Mouse (Mus musculus) MEL (cell line): ENCODE results near the gene Hnrnph3. TPM values are rescaled to one million over a fixed set of nuclear protein-coding genes. Genes with fewer than 3 reads are reported as not detected.

Source experiments
- DNase-seq: peaks from one replicate; pipeline ENCODE4 v3.0.0; 2011; ENCODE audit warnings: low read depth, low spot score
- H3K27ac ChIP-seq: 2 replicates; pipeline ENCODE4 v1.5.1; 2012; ENCODE audit warnings: low read depth, mild to moderate bottlenecking, control low read depth, low read length, moderate library complexity; ENCODE audit not compliant: control insufficient read depth
- H3K27me3 ChIP-seq, 2 experiments: fragments of 150-350 bp in 1 of 2; sonication (generic) in 1 of 2; 2 replicates each; pipeline ENCODE4 v1.6.1; 2012; ENCODE audit warnings: low read length in 2 of 2, mild to moderate bottlenecking in 2 of 2, improper control_type of control experiment in 1 of 2, moderate library complexity in 1 of 2; ENCODE audit not compliant: insufficient read depth in 2 of 2, control insufficient read depth in 1 of 2
- H3K36me3 ChIP-seq, 2 experiments: 2 replicates each; pipeline ENCODE4 v1.6.1; 2012 to 2014; ENCODE audit warnings: low read length in 2 of 2, improper control_type of control experiment in 1 of 2, inconsistent platforms in 1 of 2, mild to moderate bottlenecking in 1 of 2; ENCODE audit not compliant: insufficient read depth in 2 of 2, control insufficient read depth in 1 of 2
- H3K4me1 ChIP-seq, 2 experiments: fragments of 150-350 bp in 1 of 2; sonication (generic) in 1 of 2; 2 replicates each; pipeline ENCODE4 v1.6.1; 2012; ENCODE audit warnings: low read length in 2 of 2, improper control_type of control experiment in 1 of 2, mild to moderate bottlenecking in 1 of 2; ENCODE audit not compliant: insufficient read depth in 2 of 2, control insufficient read depth in 1 of 2
- H3K4me3 ChIP-seq, 2 experiments: fragments of 150-350 bp in 1 of 2; sonication (generic) in 1 of 2; 2 replicates each; pipeline ENCODE4 v1.5.1; 2012; ENCODE audit warnings: low read depth in 2 of 2, low read length in 2 of 2, mild to moderate bottlenecking in 2 of 2, moderate library complexity in 2 of 2, control low read depth in 1 of 2, improper control_type of control experiment in 1 of 2; ENCODE audit not compliant: control insufficient read depth in 1 of 2, insufficient read depth in 1 of 2
- H3K79me2 ChIP-seq: 2 replicates; pipeline ENCODE4 v1.6.1; 2012; ENCODE audit warnings: mild to moderate bottlenecking, low read length, moderate library complexity; ENCODE audit not compliant: control insufficient read depth, poor library complexity, insufficient read depth
- H3K9ac ChIP-seq: 2 replicates; pipeline ENCODE4 v1.6.1; 2012; ENCODE audit warnings: low read depth, mild to moderate bottlenecking, control low read depth, low read length, moderate library complexity; ENCODE audit not compliant: control insufficient read depth, poor library complexity, severe bottlenecking
- H3K9me3 ChIP-seq: fragments of 150-350 bp; sonication (generic); replicated peaks from 2 replicates; pipeline ENCODE4 v1.6.1; 2012; ENCODE audit warnings: mild to moderate bottlenecking, low read length, improper control_type of control experiment, moderate library complexity; ENCODE audit not compliant: insufficient read depth
- BHLHE40 ChIP-seq: IDR thresholded peaks from 2 replicates; pipeline ENCODE4 v1.6.1; 2012; ENCODE audit warnings: low read depth, mild to moderate bottlenecking, inconsistent platforms, low read length, improper control_type of control experiment, borderline replicate concordance
- CHD2 ChIP-seq: IDR thresholded peaks from 2 replicates; pipeline ENCODE4 v1.6.1; 2011; ENCODE audit warnings: low read length, improper control_type of control experiment
- CTCF ChIP-seq, 3 experiments: IDR thresholded peaks in 2 of 3; conservative IDR thresholded peaks in 1 of 3; 2 replicates each; pipeline ENCODE4 v1.5.1; 2011 to 2012; ENCODE audit warnings: low read length in 3 of 3, low read depth in 2 of 3, mild to moderate bottlenecking in 2 of 3, improper control_type of control experiment in 1 of 3, inconsistent platforms in 1 of 3, mixed read lengths in 1 of 3, moderate library complexity in 1 of 3; ENCODE audit not compliant: control insufficient read depth in 1 of 3, insufficient read depth in 1 of 3, poor library complexity in 1 of 3, severe bottlenecking in 1 of 3
- E2F4 ChIP-seq: IDR thresholded peaks from 2 replicates; pipeline ENCODE4 v1.6.1; 2011; ENCODE audit warnings: low read depth, low read length, improper control_type of control experiment, borderline replicate concordance
- ELF1 ChIP-seq: IDR thresholded peaks from 2 replicates; pipeline ENCODE4 v1.6.1; 2014; ENCODE audit warnings: low read depth, mild to moderate bottlenecking, inconsistent platforms, low read length, improper control_type of control experiment, moderate library complexity
- EP300 ChIP-seq, 2 experiments: IDR thresholded peaks; 2 replicates each; pipeline ENCODE4 v1.6.1; 2011; ENCODE audit warnings: improper control_type of control experiment in 2 of 2, low read length in 2 of 2, low read depth in 1 of 2, mild to moderate bottlenecking in 1 of 2
- ETS1 ChIP-seq: IDR thresholded peaks from 2 replicates; pipeline ENCODE4 v1.6.1; 2012; ENCODE audit warnings: low read depth, mild to moderate bottlenecking, inconsistent platforms, low read length, improper control_type of control experiment, moderate library complexity
- GATA1 ChIP-seq: IDR thresholded peaks from 2 replicates; pipeline ENCODE4 v1.6.1; 2011; ENCODE audit warnings: low read depth, low read length, improper control_type of control experiment
- HCFC1 ChIP-seq: IDR thresholded peaks from 2 replicates; pipeline ENCODE4 v1.6.1; 2012; ENCODE audit warnings: low read depth, mild to moderate bottlenecking, inconsistent platforms, low read length, improper control_type of control experiment, moderate library complexity
- KAT2A ChIP-seq: conservative IDR thresholded peaks from 2 replicates; pipeline ENCODE4 v1.6.1; 2012; ENCODE audit warnings: low read depth, low read length, improper control_type of control experiment, inconsistent platforms
- MAX ChIP-seq: IDR thresholded peaks from 2 replicates; pipeline ENCODE4 v1.6.1; 2011; ENCODE audit warnings: low read length, improper control_type of control experiment
- MAZ ChIP-seq: IDR thresholded peaks from 2 replicates; pipeline ENCODE4 v1.6.1; 2012; ENCODE audit warnings: low read depth, mild to moderate bottlenecking, inconsistent platforms, low read length, improper control_type of control experiment
- MEF2A ChIP-seq: IDR thresholded peaks from 2 replicates; pipeline ENCODE4 v1.6.1; 2014; ENCODE audit warnings: low read depth, mild to moderate bottlenecking, inconsistent platforms, low read length, improper control_type of control experiment; ENCODE audit not compliant: poor library complexity, insufficient replicate concordance, severe bottlenecking; ENCODE audit errors: extremely low read depth
- MXI1 ChIP-seq: IDR thresholded peaks from 2 replicates; pipeline ENCODE4 v1.6.1; 2011; ENCODE audit warnings: mild to moderate bottlenecking, low read depth, low read length, improper control_type of control experiment
- MYB ChIP-seq: IDR thresholded peaks from 2 replicates; pipeline ENCODE4 v1.6.1; 2011; ENCODE audit warnings: mild to moderate bottlenecking, low read depth, low read length, improper control_type of control experiment
- MYC ChIP-seq: IDR thresholded peaks from 2 replicates; pipeline ENCODE4 v1.6.1; 2011; ENCODE audit warnings: low read depth, mild to moderate bottlenecking, low read length, improper control_type of control experiment, moderate library complexity
- NELFE ChIP-seq: IDR thresholded peaks from 2 replicates; pipeline ENCODE4 v1.6.1; 2011; ENCODE audit warnings: low read depth, low read length, improper control_type of control experiment
- NRF1 ChIP-seq: IDR thresholded peaks from 2 replicates; pipeline ENCODE4 v1.6.1; 2014; ENCODE audit warnings: low read depth, mild to moderate bottlenecking, inconsistent platforms, low read length, improper control_type of control experiment, moderate library complexity; ENCODE audit not compliant: poor library complexity, insufficient read depth, severe bottlenecking
- POLR2A ChIP-seq, 2 experiments: IDR thresholded peaks; 2 replicates each; pipeline ENCODE4 v1.6.1; 2011 to 2012; ENCODE audit warnings: low read length in 2 of 2, mild to moderate bottlenecking in 2 of 2, control low read depth in 1 of 2, improper control_type of control experiment in 1 of 2, low read depth in 1 of 2, moderate library complexity in 1 of 2; ENCODE audit not compliant: control insufficient read depth in 1 of 2, insufficient read depth in 1 of 2, poor library complexity in 1 of 2
- POLR2AphosphoS2 ChIP-seq: IDR thresholded peaks from 2 replicates; pipeline ENCODE4 v1.6.1; 2011; ENCODE audit warnings: low read length, improper control_type of control experiment
- POLR2AphosphoS5 ChIP-seq: IDR thresholded peaks from 2 replicates; pipeline ENCODE4 v1.6.1; 2012; ENCODE audit warnings: low read depth, borderline replicate concordance, mild to moderate bottlenecking, inconsistent platforms, low read length, moderate library complexity, mixed read lengths
- SIN3A ChIP-seq: IDR thresholded peaks from 2 replicates; pipeline ENCODE4 v1.6.1; 2012; ENCODE audit warnings: low read length, improper control_type of control experiment, inconsistent platforms
- TAL1 ChIP-seq: IDR thresholded peaks from 2 replicates; pipeline ENCODE4 v1.6.1; 2012; ENCODE audit warnings: mild to moderate bottlenecking, inconsistent platforms, low read length, moderate library complexity, mixed read lengths
- TBP ChIP-seq: IDR thresholded peaks from 2 replicates; pipeline ENCODE4 v1.8.0; 2011; ENCODE audit warnings: low read depth, low read length, improper control_type of control experiment
- TCF12 ChIP-seq: IDR thresholded peaks from 2 replicates; pipeline ENCODE4 v1.6.1; 2014; ENCODE audit warnings: low read depth, mild to moderate bottlenecking, inconsistent platforms, low read length, improper control_type of control experiment, moderate library complexity
- UBTF ChIP-seq: IDR thresholded peaks from 2 replicates; pipeline ENCODE4 v1.6.1; 2012; ENCODE audit warnings: low read depth, mild to moderate bottlenecking, inconsistent platforms, low read length, improper control_type of control experiment, moderate library complexity, borderline replicate concordance; ENCODE audit not compliant: insufficient read depth
- USF1 ChIP-seq: IDR thresholded peaks from 2 replicates; pipeline ENCODE4 v1.6.1; 2014; ENCODE audit warnings: low read depth, mild to moderate bottlenecking, inconsistent platforms, low read length, improper control_type of control experiment, moderate library complexity
- USF2 ChIP-seq, 2 experiments: IDR thresholded peaks; 2 replicates each; pipeline ENCODE4 v1.6.1; 2011 to 2012; ENCODE audit warnings: improper control_type of control experiment in 2 of 2, low read length in 2 of 2, borderline replicate concordance in 1 of 2, inconsistent platforms in 1 of 2, low read depth in 1 of 2, mild to moderate bottlenecking in 1 of 2; ENCODE audit not compliant: insufficient read depth in 1 of 2
- ZC3H11A ChIP-seq: IDR thresholded peaks from 2 replicates; pipeline ENCODE4 v1.6.1; 2012; ENCODE audit warnings: low read depth, mild to moderate bottlenecking, inconsistent platforms, low read length, improper control_type of control experiment
- ZKSCAN1 ChIP-seq: IDR thresholded peaks from 2 replicates; pipeline ENCODE4 v1.6.1; 2012; ENCODE audit warnings: low read depth, mild to moderate bottlenecking, inconsistent platforms, low read length, improper control_type of control experiment, moderate library complexity
- ZMIZ1 ChIP-seq: IDR thresholded peaks from 2 replicates; pipeline ENCODE4 v1.6.1; 2012; ENCODE audit warnings: low read depth, mild to moderate bottlenecking, inconsistent platforms, low read length, improper control_type of control experiment, moderate library complexity
- ZNF384 ChIP-seq: IDR thresholded peaks from 2 replicates; pipeline ENCODE4 v1.6.1; 2012; ENCODE audit warnings: low read depth, mild to moderate bottlenecking, inconsistent platforms, low read length, improper control_type of control experiment
- polyA plus RNA-seq, 2 experiments: library from polyadenylated mRNA; stranded (reverse) in 1 of 2; unstranded in 1 of 2; fragments of >175 nt in 1 of 2; fragments of >200 nt in 1 of 2; gene quantifications; 2 replicates each; pipeline versions ENCODE4 v1.2.1 to v1.2.4; 2012; ENCODE audit warnings: low replicate concordance in 2 of 2, low read depth in 1 of 2; ENCODE audit not compliant: insufficient read length in 2 of 2, insufficient read depth in 1 of 2, missing spikeins in 1 of 2
- total RNA-seq: library from RNA; depleted of rRNA; stranded (reverse); fragments of 300-350 nt; gene quantifications from 2 replicates; pipeline ENCODE4 v1.2.3, GENCODE M21; 2012; rRNA removed

The Hnrnph3 gene
- total RNA-seq (11.5 and 16.0 TPM in 2 replicates), polyA plus RNA-seq (10 to 100 TPM in 1 of 2 experiments, not detected in 1; 62.4 TPM)

DNA sequence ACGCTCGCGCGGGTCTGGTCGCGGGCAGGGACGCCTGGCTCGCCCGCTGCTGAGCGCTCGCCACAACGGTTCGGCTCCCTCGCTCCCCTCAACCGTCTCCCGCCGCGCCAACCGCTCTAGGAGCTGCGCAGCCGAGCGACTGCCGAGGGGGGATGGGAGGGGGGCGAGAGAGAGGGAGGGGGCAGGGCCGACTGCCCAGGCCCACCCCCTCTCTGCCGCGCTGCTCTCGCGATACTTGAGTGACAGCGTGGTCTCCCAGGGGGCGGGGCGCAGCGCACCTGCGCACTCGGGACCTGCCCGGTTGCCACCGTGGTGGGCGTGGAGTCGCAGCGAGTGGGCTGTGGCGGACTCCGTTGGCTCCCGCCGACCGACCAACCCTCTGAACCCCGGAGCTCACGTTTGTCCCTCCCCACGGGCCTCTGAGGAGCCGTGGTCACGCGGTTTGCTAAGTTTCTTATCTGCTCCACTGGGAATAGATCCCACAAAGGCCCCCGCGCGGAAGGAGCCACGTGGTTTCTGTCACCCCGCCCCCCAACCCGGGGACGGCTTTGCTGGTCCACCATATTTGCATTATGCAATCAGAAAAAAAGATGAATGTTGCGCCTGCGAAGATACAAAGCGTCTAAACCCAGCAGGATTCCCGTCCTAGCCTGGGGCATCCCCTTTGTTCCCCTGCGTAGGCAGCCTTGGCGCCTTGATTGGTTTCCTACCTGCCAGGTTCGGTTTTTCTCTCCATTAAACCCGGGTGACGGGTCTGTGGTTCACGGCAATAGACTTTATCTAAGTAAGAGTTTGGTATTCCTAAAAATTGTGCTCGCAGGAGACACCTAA lies at the start of gene Hnrnph3, which contains the start of gene Pbld2:
Hnrnph3 (minus strand) TSS at position 469 of the 831 bp plus-strand sequence.
Pbld2 (plus strand) TSS at position 567 of the 831 bp plus-strand sequence.
- TF ChIP-seq BHLHE40, result peak; percentile 59
- peak; percentile 88 for TF ChIP-seq NELFE
- TF ChIP-seq EP300 (IDR thresholded peaks at IDR 0.05; ENCODE audit: low read depth in 1 of 2, low read length in 2 of 2), result peak in 1 of 2 experiments; percentile 34; a peak in 2 of 4 replicates
- peak; percentile 93 for TF ChIP-seq USF1
- peak; percentile 98 for TF ChIP-seq MAX
- TF ChIP-seq KAT2A, result no peak; the same call in 1 of the 2 replicates
- peak; percentile 36 for TF ChIP-seq POLR2AphosphoS2
- peak; percentile 34; the same call in 1 of the 2 replicates for TF ChIP-seq MYB
- peak; percentile 95 for TF ChIP-seq MAZ
- TF ChIP-seq ZMIZ1, result peak; percentile 73
- TF ChIP-seq HCFC1, result peak; percentile 81
- no peak; the same call in 1 of the 2 replicates for TF ChIP-seq MEF2A
- TF ChIP-seq ZNF384, result no peak
- TF ChIP-seq MYC, result peak; percentile 96
- TF ChIP-seq ZKSCAN1, result no peak
- TF ChIP-seq UBTF, result peak; percentile 97
- TF ChIP-seq MXI1, result peak; percentile 99
- TF ChIP-seq TAL1, result no peak
- 0 out of 2 replicates have a peak, but pooled peaks have one; percentile 33 for TF ChIP-seq E2F4
- peak; percentile 97 for TF ChIP-seq CHD2
- TF ChIP-seq CTCF (IDR thresholded peaks at IDR 0.05 in 2 of 3, conservative IDR thresholded peaks at IDR 0.05 in 1 of 3; ENCODE audit: control insufficient read depth in 1 of 3, insufficient read depth in 1 of 3, low read depth in 2 of 3, low read length in 3 of 3, poor library complexity in 1 of 3, severe bottlenecking in 1 of 3), result no peak
- peak; percentile 92 for TF ChIP-seq SIN3A
- TF ChIP-seq TCF12, result peak; percentile 97
- peak in 1 of 2 experiments; percentile 57; a peak in 1 of 4 replicates for TF ChIP-seq USF2 (IDR thresholded peaks at IDR 0.05; ENCODE audit: borderline replicate concordance in 1 of 2, insufficient read depth in 1 of 2, low read depth in 1 of 2, low read length in 2 of 2)
- TF ChIP-seq POLR2A (IDR thresholded peaks at IDR 0.05; ENCODE audit: control insufficient read depth in 1 of 2, insufficient read depth in 1 of 2, low read depth in 1 of 2, low read length in 2 of 2, poor library complexity in 1 of 2), result peak; percentile 86 to 88; a peak in 3 of 4 replicates
- peak; percentile 41; the same call in 1 of the 2 replicates for TF ChIP-seq ETS1
- peak; percentile 54; the same call in 1 of the 2 replicates for TF ChIP-seq GATA1
- TF ChIP-seq NRF1, result peak; percentile 86
- TF ChIP-seq POLR2AphosphoS5, result 0 out of 2 replicates have a peak, but pooled peaks have one; percentile 61
- TF ChIP-seq ELF1, result peak; percentile 31; the same call in 1 of the 2 replicates
- TF ChIP-seq ZC3H11A, result no peak
- TF ChIP-seq TBP, result peak; percentile 96
- H3K36me3 ChIP-seq, result peaks cover 0 to 29% of the 10 kb centered on the region in 2 experiments; a peak in 2 of 4 replicates
- peak within 1 kb of the TSS; percentile 91 to 97 for H3K4me3 ChIP-seq
- peak within 1 kb of the TSS; percentile 98 for H3K27ac ChIP-seq
- DNase-seq, result peak; percentile 97
- peaks cover 40% of the 10 kb centered on the region for H3K79me2 ChIP-seq
- H3K4me1 ChIP-seq, result peaks cover 2 to 12% of the 10 kb centered on the region in 2 experiments
- H3K9me3 ChIP-seq, result no peaks in the 10 kb centered on the region
- H3K27me3 ChIP-seq, result no peaks in the 10 kb centered on the region
- peak within 1 kb of the TSS; percentile 98 for H3K9ac ChIP-seq
